Mouse (Mus musculus): ENCODE measurements around the gene Atp8a1.

- TF ChIP-seq CTCF (IDR thresholded peaks at IDR 0.05; ENCODE audit: low read depth, low read length) (no peak), POLR2A (IDR thresholded peaks at IDR 0.05; ENCODE audit: insufficient read depth, low read length) (no peak), EP300 (IDR thresholded peaks at IDR 0.05; ENCODE audit: insufficient read depth, low read depth, low read length) (no peak)
These were observed 2.2 kb upstream of the Atp8a1 start for GRCm38 (mm10) chr5:67849411-67849810.
